In the genomic region with DNA sequence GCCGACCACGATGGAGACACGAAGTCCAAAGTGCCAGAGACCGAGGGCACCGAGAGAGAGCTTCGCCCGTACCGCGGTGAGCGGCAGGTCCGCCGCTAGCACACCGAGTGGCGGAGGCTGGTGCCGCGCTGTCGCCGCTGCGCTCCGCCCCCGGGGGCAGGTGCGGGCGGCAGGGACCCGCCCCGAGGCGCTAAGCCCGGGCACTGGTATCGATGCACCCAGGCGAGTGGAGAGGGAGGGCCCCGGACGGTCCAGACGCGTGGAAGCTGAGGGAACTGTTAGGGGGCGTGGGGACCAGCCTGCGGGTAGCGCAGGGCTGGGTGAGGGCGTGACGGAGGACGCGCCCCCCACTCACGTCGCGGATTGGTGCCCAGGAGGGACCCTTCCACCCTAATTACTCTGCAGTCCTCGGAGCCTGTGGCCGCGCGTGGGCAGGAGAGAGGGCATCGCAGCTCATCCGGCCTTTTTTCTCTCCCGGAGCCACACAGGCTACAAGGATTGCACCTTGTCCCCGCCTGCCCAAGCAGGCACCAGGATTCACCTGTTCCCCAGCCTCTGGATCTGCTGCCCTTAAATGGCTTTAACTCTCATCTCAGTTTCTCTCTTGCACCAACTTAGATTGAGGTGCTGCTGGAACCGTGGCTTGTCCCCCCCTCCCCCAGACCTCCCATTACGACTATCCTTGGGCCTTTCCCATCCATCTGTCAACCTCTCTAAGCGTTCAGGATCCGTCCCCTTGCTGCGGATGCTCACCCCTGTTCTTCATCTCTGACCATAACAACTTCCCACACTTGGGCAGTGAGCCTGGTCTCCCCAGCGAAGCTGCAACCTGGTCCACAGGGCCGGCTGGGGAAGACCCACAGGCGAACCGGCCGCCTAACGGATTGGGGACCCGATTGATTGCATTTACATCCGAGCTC, we compare ENCODE assay signal across 9 mouse cellular contexts. TPM values are rescaled to one million over a fixed set of nuclear protein-coding genes. Genes with fewer than 3 reads are reported as not detected.
DNase-seq lines count a peak whose midpoint lies in the region; ATAC-seq and TF ChIP-seq lines count a peak whose summit lies in the region.
"Had no signal": no experiment of that assay in that cellular context is flagged by ENCODE, and none has a peak within 500 bp of the region (broad histone marks: within the 10 kb centered on the region; RNA-seq: fewer than 3 reads in every experiment).

No protein-coding gene starts in this region.

- H3K27me3 ChIP-seq in embryonic facial prominence, embryonic 15.5 days = peaks cover 64% of the 10 kb centered on the region
- H3K27me3 ChIP-seq in hindbrain, postnatal 0 days (ENCODE audit: insufficient read depth, low read length) = peaks cover 8% of the 10 kb centered on the region; the same call in 1 of the 2 replicates
- peaks cover 74% of the 10 kb centered on the region for H3K27me3 ChIP-seq in liver, embryonic 12.5 days (replicated peaks)

- peak; percentile 69; the same call in 1 of the 2 replicates for ATAC-seq in embryonic facial prominence, embryonic 15.5 days (ENCODE audit: insufficient number of reproducible peaks, low FRiP score, low TSS enrichment, low read depth)
- peak; percentile 79 for ATAC-seq in hindbrain, postnatal 0 days
- ATAC-seq in liver, embryonic 12.5 days = peak; percentile 37; the same call in 1 of the 2 replicates

- intact Hi-C loops in heart, postnatal 25 days (cut with DNase I) = no loop called here
- intact Hi-C loops in gastrocnemius, postnatal 36 days (cut with DNase I) = loop anchor here (2.0 kb wide), 1 partner anchor 179 kb away; no protein-coding TSS in a partner anchor

- TF ChIP-seq CTCF in hindbrain, postnatal 0 days (IDR thresholded peaks at IDR 0.05; ENCODE audit: low read depth) = no peak

- 2% methylated on average over 64 of the region's 64 CpGs for WGBS in embryonic facial prominence, embryonic 15.5 days
- 3% methylated on average over 64 of the region's 64 CpGs for WGBS in hindbrain, postnatal 0 days
- WGBS in liver, embryonic 12.5 days (ENCODE audit: insufficient replicate concordance) = 5% methylated on average over 64 of the region's 64 CpGs

- 0 out of 2 replicates have a peak overlapping the region, but pooled peaks have one; percentile 6 for H3K9ac ChIP-seq in embryonic facial prominence, embryonic 15.5 days
- peak overlapping the region; percentile 58 for H3K9ac ChIP-seq in hindbrain, postnatal 0 days (replicated peaks; ENCODE audit: low read length)
- peak overlapping the region; percentile 42; the same call in 1 of the 2 replicates for H3K9ac ChIP-seq in liver, embryonic 12.5 days

- H3K36me3 ChIP-seq in embryonic facial prominence, embryonic 15.5 days = no peaks in the 10 kb centered on the region
- H3K36me3 ChIP-seq in hindbrain, postnatal 0 days (ENCODE audit: insufficient read depth, low read length) = no peaks in the 10 kb centered on the region
- H3K36me3 ChIP-seq in liver, embryonic 12.5 days = no peaks in the 10 kb centered on the region

- peak; percentile 3 to 24 for DNase-seq in heart, adult 18-20 months
- no peak for DNase-seq in heart, postnatal 25 days (ENCODE audit: low spot score)
- DNase-seq in adrenal gland, postnatal 25 days = peak; percentile 20
- peak; percentile 47 for DNase-seq in hindbrain, postnatal 0 days (ENCODE audit: low spot score)
- peak; percentile 24 to 59 for DNase-seq in natural killer cell, adult 2 months (ENCODE audit: low spot score in 2 of 2)
- no peak for DNase-seq in gastrocnemius, postnatal 36 days

- no peak overlapping the region for H3K27ac ChIP-seq in embryonic facial prominence, embryonic 15.5 days (replicated peaks)
- H3K27ac ChIP-seq in hindbrain, postnatal 0 days = peak overlapping the region; percentile 62
- H3K27ac ChIP-seq in liver, embryonic 12.5 days = no peak overlapping the region

- peak overlapping the region; percentile 99 for H3K4me2 ChIP-seq in embryonic facial prominence, embryonic 15.5 days (replicated peaks)
- H3K4me2 ChIP-seq in hindbrain, postnatal 0 days (ENCODE audit: low read depth, low read length) = peak overlapping the region; percentile 88
- H3K4me2 ChIP-seq in liver, embryonic 12.5 days = peak overlapping the region; percentile 79

- no peaks in the 10 kb centered on the region for H3K9me3 ChIP-seq in embryonic facial prominence, embryonic 15.5 days (replicated peaks)
- H3K9me3 ChIP-seq in hindbrain, postnatal 0 days (ENCODE audit: low read length) = no peaks in the 10 kb centered on the region
- no peaks in the 10 kb centered on the region for H3K9me3 ChIP-seq in liver, embryonic 12.5 days (replicated peaks)

- H3K4me3 ChIP-seq in embryonic facial prominence, embryonic 15.5 days (replicated peaks) = peak overlapping the region; percentile 54
- peak overlapping the region; percentile 65 for H3K4me3 ChIP-seq in hindbrain, postnatal 0 days (ENCODE audit: low read length)
- H3K4me3 ChIP-seq in liver, embryonic 12.5 days = peak overlapping the region; percentile 56

- peaks cover 26% of the 10 kb centered on the region for H3K4me1 ChIP-seq in embryonic facial prominence, embryonic 15.5 days
- peaks cover 6% of the 10 kb centered on the region for H3K4me1 ChIP-seq in hindbrain, postnatal 0 days (ENCODE audit: insufficient read depth, low read length)
- H3K4me1 ChIP-seq in liver, embryonic 12.5 days = peaks cover 16% of the 10 kb centered on the region

RNA-seq across cellular contexts. Expression of a gene that starts 1.4 kb away (rescaled TPM):
- total RNA-seq in heart, adult 18-20 months (2021) = 1 to 10 TPM; 6.3 to 7.8 TPM
- total RNA-seq in heart, postnatal 25 days (2021) = 10 to 100 TPM in 1 of 2 experiments, 1 to 10 TPM in 1; 8.3 to 12.1 TPM
- not detected in 2 replicates for total RNA-seq in adrenal gland, postnatal 25 days (2021)
- polyA plus RNA-seq in embryonic facial prominence, embryonic 15.5 days (2015; fragmentation: Nextera tagmentation; extraction: Ambion mirVana) = 2.0 and 3.6 TPM in 2 replicates
- total RNA-seq in hindbrain, postnatal 0 days (2014; rRNA removed) = 56.0 and 56.6 TPM in 2 replicates
- polyA plus RNA-seq in hindbrain, postnatal 0 days (2015; fragmentation: Nextera tagmentation; extraction: Ambion mirVana) = 54.5 and 54.9 TPM in 2 replicates
- polyA plus RNA-seq in liver, embryonic 12.5 days (2016; fragmentation: Nextera tagmentation; extraction: Ambion mirVana) = 0.79 and 1.3 TPM in 2 replicates
- total RNA-seq in gastrocnemius, postnatal 36 days (2021) = not detected
- total RNA-seq: MEL had no signal

RNA-seq across cellular contexts. Expression of a gene that starts 51.3 kb away (rescaled TPM):
- total RNA-seq in heart, adult 18-20 months (2021) = not detected
- under 1 TPM in 1 of 2 experiments, not detected in 1; 0.39 TPM for total RNA-seq in heart, postnatal 25 days (2021)
- total RNA-seq in adrenal gland, postnatal 25 days (2021) = not detected in 2 replicates
- polyA plus RNA-seq in embryonic facial prominence, embryonic 15.5 days (2015; fragmentation: Nextera tagmentation; extraction: Ambion mirVana) = 0.12 and 0.13 TPM in 2 replicates
- total RNA-seq in hindbrain, postnatal 0 days (2014; rRNA removed) = not detected in 2 replicates
- not detected in 2 replicates for polyA plus RNA-seq in hindbrain, postnatal 0 days (2015; fragmentation: Nextera tagmentation; extraction: Ambion mirVana)
- polyA plus RNA-seq in liver, embryonic 12.5 days (2016; fragmentation: Nextera tagmentation; extraction: Ambion mirVana) = 8.4 and 8.5 TPM in 2 replicates
- total RNA-seq in gastrocnemius, postnatal 36 days (2021) = not detected

Comparison
In these comparisons a context has a peak if more than half of its experiments do, and no peak if none do; other contexts are left out.
1. DNase-seq: peak in heart, adult 18-20 months (2 of 2), adrenal gland, postnatal 25 days (single experiment), hindbrain, postnatal 0 days (single experiment) and natural killer cell, adult 2 months (2 of 2); none in heart, postnatal 25 days (single experiment) and gastrocnemius, postnatal 36 days (0 of 2).
2. H3K9ac ChIP-seq: peak in every context shown above with its lines; median percentile 58 in hindbrain, postnatal 0 days; 42 in liver, embryonic 12.5 days; 6 in embryonic facial prominence, embryonic 15.5 days.
3. Peak in every context shown above with its lines, with median percentiles within 50 percentile points of each other: ATAC-seq, H3K4me2 ChIP-seq and H3K4me3 ChIP-seq.